Mouse (Mus musculus) midbrain, embryonic 12.5 days (tissue): ENCODE data around the gene Ush2a. TPM values are rescaled to one million over a fixed set of nuclear protein-coding genes. Genes with fewer than 3 reads are reported as not detected.

Experiments used
- ATAC-seq: fragments of 200-750 bp; cut with Nextera tagmentation; 2 replicates; pipeline ENCODE4 v1.8.0; 2017; ENCODE audit warnings: low read depth, moderate TSS enrichment, moderate library complexity; ENCODE audit not compliant: low FRiP score
- H3K27ac ChIP-seq: fragments of 300-500 bp; sonication (generic); replicated peaks from 2 replicates; pipeline ENCODE4 v1.5.1; 2016; ENCODE audit warnings: mild to moderate bottlenecking
- H3K27me3 ChIP-seq: fragments of 300-500 bp; sonication (generic); 2 replicates; pipeline ENCODE4 v1.6.1; 2016; ENCODE audit warnings: mild to moderate bottlenecking
- H3K36me3 ChIP-seq: fragments of 300-500 bp; sonication (generic); 2 replicates; pipeline ENCODE4 v1.6.1; 2016
- H3K4me1 ChIP-seq: fragments of 300-500 bp; sonication (generic); 2 replicates; pipeline ENCODE4 v1.6.1; 2016
- H3K4me2 ChIP-seq: fragments of 300-500 bp; sonication (generic); replicated peaks from 2 replicates; pipeline ENCODE4 v1.6.1; 2016; ENCODE audit warnings: mild to moderate bottlenecking, moderate library complexity
- H3K4me3 ChIP-seq: fragments of 300-500 bp; sonication (generic); 2 replicates; pipeline ENCODE4 v1.5.1; 2016; ENCODE audit warnings: mild to moderate bottlenecking
- H3K9ac ChIP-seq: fragments of 300-500 bp; sonication (generic); replicated peaks from 2 replicates; pipeline ENCODE4 v1.6.1; 2016; ENCODE audit warnings: mild to moderate bottlenecking, moderate library complexity
- H3K9me3 ChIP-seq: fragments of 300-500 bp; sonication (generic); 2 replicates; pipeline ENCODE4 v1.6.1; 2016; ENCODE audit warnings: mild to moderate bottlenecking
- WGBS: fragments of 180-500 bp; shearing (Covaris S2); methylation state at CpG from one replicate; pipeline ENCODE4 v1.1.7; 2016; 5-methylcytosine and 5-hydroxymethylcytosine counted together
- polyA plus RNA-seq: library from polyadenylated mRNA; unstranded; fragments of >200 nt; fragmentation: Nextera tagmentation; extraction: Ambion mirVana; gene quantifications from 2 replicates; pipeline ENCODE4 v1.2.1, GENCODE M21; 2016

Gene Ush2a
- polyA plus RNA-seq, 1 experiment from 2014 or later = 0.14 TPM

GRCm38 (mm10) chr1:188815072-188815471 is 553.2 kb downstream of the Ush2a start:
- Histone ChIP-seq H3K27me3 (no peaks in the 10 kb centered on the region), H3K9me3 (no peaks in the 10 kb centered on the region), H3K36me3 (no peaks in the 10 kb centered on the region), H3K4me1 (no peaks in the 10 kb centered on the region), H3K4me2 (no peak overlapping the region), H3K9ac (no peak overlapping the region), H3K27ac (no peak overlapping the region), H3K4me3 (no peak overlapping the region)
- ATAC-seq = no peak
- WGBS = 89% methylated on average over 7 of the region's 7 CpGs

GRCm38 (mm10) chr1:188824195-188824594 is 562.4 kb downstream of the Ush2a start:
- Histone ChIP-seq H3K36me3 (no peaks in the 10 kb centered on the region), H3K4me2 (no peak overlapping the region), H3K9ac (no peak overlapping the region), H3K27ac (no peak overlapping the region), H3K4me3 (no peak overlapping the region), H3K9me3 (no peaks in the 10 kb centered on the region), H3K27me3 (no peaks in the 10 kb centered on the region), H3K4me1 (no peaks in the 10 kb centered on the region)
- 88% methylated on average over 2 of the region's 2 CpGs for WGBS
- no peak for ATAC-seq

GRCm38 (mm10) chr1:188824878-188825532 is 563.2 kb downstream of the Ush2a start:
- Histone ChIP-seq H3K27ac (no peak overlapping the region), H3K9ac (no peak overlapping the region), H3K9me3 (no peaks in the 10 kb centered on the region), H3K27me3 (no peaks in the 10 kb centered on the region), H3K36me3 (no peaks in the 10 kb centered on the region), H3K4me1 (no peaks in the 10 kb centered on the region), H3K4me2 (no peak overlapping the region), H3K4me3 (no peak overlapping the region)
- ATAC-seq = no peak
- WGBS = 80% methylated on average over 8 of the region's 8 CpGs

- Histone ChIP-seq H3K4me3 (no peak overlapping the region), H3K27me3 (0 out of 2 replicates have a peak, but pooled peaks cover 8% of the 10 kb centered on the region), H3K4me2 (no peak overlapping the region), H3K4me1 (peaks cover 7% of the 10 kb centered on the region), H3K27ac (no peak overlapping the region), H3K36me3 (no peaks in the 10 kb centered on the region), H3K9me3 (no peaks in the 10 kb centered on the region), H3K9ac (no peak overlapping the region)
- ATAC-seq = no peak
- WGBS = 73% methylated on average over 11 of the region's 11 CpGs
Measured at GRCm38 (mm10) chr1:188830527-188831407, 568.9 kb downstream of the Ush2a start.

- Histone ChIP-seq H3K4me3 (no peak overlapping the region), H3K4me1 (peaks cover 7% of the 10 kb centered on the region), H3K9ac (no peak overlapping the region), H3K27ac (no peak overlapping the region), H3K27me3 (peaks cover 9% of the 10 kb centered on the region; the same call in 1 of the 2 replicates), H3K9me3 (no peaks in the 10 kb centered on the region), H3K4me2 (no peak overlapping the region), H3K36me3 (no peaks in the 10 kb centered on the region)
- 8% methylated on average over 9 of the region's 9 CpGs for WGBS
- ATAC-seq = no peak
Measured at GRCm38 (mm10) chr1:188833906-188834305, 572.1 kb downstream of the Ush2a start.

- no peak overlapping the region for H3K4me3 ChIP-seq
- peaks cover 9% of the 10 kb centered on the region; the same call in 1 of the 2 replicates for H3K27me3 ChIP-seq
- 77% methylated on average over 3 of the region's 3 CpGs for WGBS
- H3K4me2 ChIP-seq = no peak overlapping the region
- no peak overlapping the region for H3K9ac ChIP-seq
- no peak for ATAC-seq
- H3K27ac ChIP-seq = no peak overlapping the region
- H3K4me1 ChIP-seq = peaks cover 7% of the 10 kb centered on the region
- no peaks in the 10 kb centered on the region for H3K36me3 ChIP-seq
- H3K9me3 ChIP-seq = no peaks in the 10 kb centered on the region
Measured at GRCm38 (mm10) chr1:188834770-188835169, 572.9 kb downstream of the Ush2a start.

GRCm38 (mm10) chr1:188837613-188838295 is 575.9 kb downstream of the Ush2a start:
- Histone ChIP-seq H3K36me3 (no peaks in the 10 kb centered on the region), H3K27ac (no peak overlapping the region), H3K4me2 (no peak overlapping the region), H3K4me3 (no peak overlapping the region), H3K4me1 (peaks cover 7% of the 10 kb centered on the region), H3K27me3 (peaks cover 9% of the 10 kb centered on the region; the same call in 1 of the 2 replicates), H3K9me3 (no peaks in the 10 kb centered on the region), H3K9ac (no peak overlapping the region)
- WGBS = 91% methylated on average over 5 of the region's 5 CpGs
- no peak for ATAC-seq

GRCm38 (mm10) chr1:188847242-188847641 is 585.4 kb downstream of the Ush2a start:
- 94% methylated on average over 6 of the region's 6 CpGs for WGBS
- no peaks in the 10 kb centered on the region for H3K36me3 ChIP-seq
- H3K27ac ChIP-seq = no peak overlapping the region
- H3K27me3 ChIP-seq = no peaks in the 10 kb centered on the region
- no peaks in the 10 kb centered on the region for H3K4me1 ChIP-seq
- no peak overlapping the region for H3K9ac ChIP-seq
- ATAC-seq = no peak
- H3K4me3 ChIP-seq = no peak overlapping the region
- no peak overlapping the region for H3K4me2 ChIP-seq
- H3K9me3 ChIP-seq = no peaks in the 10 kb centered on the region

GRCm38 (mm10) chr1:188852776-188853175 is 591.0 kb downstream of the Ush2a start:
- Histone ChIP-seq H3K9ac (no peak overlapping the region), H3K27ac (no peak overlapping the region), H3K9me3 (no peaks in the 10 kb centered on the region), H3K4me2 (no peak overlapping the region), H3K4me3 (no peak overlapping the region), H3K4me1 (no peaks in the 10 kb centered on the region), H3K27me3 (no peaks in the 10 kb centered on the region), H3K36me3 (no peaks in the 10 kb centered on the region)
- WGBS = 76% methylated on average over 5 of the region's 5 CpGs
- no peak for ATAC-seq

GRCm38 (mm10) chr1:188854240-188854639 is 592.4 kb downstream of the Ush2a start:
- no peak overlapping the region for H3K4me2 ChIP-seq
- no peaks in the 10 kb centered on the region for H3K36me3 ChIP-seq
- no peaks in the 10 kb centered on the region for H3K27me3 ChIP-seq
- no peak overlapping the region for H3K9ac ChIP-seq
- no peak overlapping the region for H3K4me3 ChIP-seq
- H3K4me1 ChIP-seq = no peaks in the 10 kb centered on the region
- no peak overlapping the region for H3K27ac ChIP-seq
- no peak for ATAC-seq
- H3K9me3 ChIP-seq = no peaks in the 10 kb centered on the region

- no peaks in the 10 kb centered on the region for H3K9me3 ChIP-seq
- WGBS = 98% methylated on average over 2 of the region's 2 CpGs
- H3K27ac ChIP-seq = no peak overlapping the region
- no peaks in the 10 kb centered on the region for H3K4me1 ChIP-seq
- no peak overlapping the region for H3K4me2 ChIP-seq
- H3K36me3 ChIP-seq = no peaks in the 10 kb centered on the region
- H3K4me3 ChIP-seq = no peak overlapping the region
- H3K9ac ChIP-seq = no peak overlapping the region
- no peaks in the 10 kb centered on the region for H3K27me3 ChIP-seq
- no peak for ATAC-seq
Measured at GRCm38 (mm10) chr1:188855034-188855433, 593.2 kb downstream of the Ush2a start.

GRCm38 (mm10) chr1:188859718-188860117 is 597.9 kb downstream of the Ush2a start:
- no peak overlapping the region for H3K27ac ChIP-seq
- H3K36me3 ChIP-seq = no peaks in the 10 kb centered on the region
- no peak overlapping the region for H3K4me2 ChIP-seq
- WGBS = 95% methylated on average over 5 of the region's 5 CpGs
- H3K4me1 ChIP-seq = no peaks in the 10 kb centered on the region
- no peaks in the 10 kb centered on the region for H3K9me3 ChIP-seq
- H3K4me3 ChIP-seq = no peak overlapping the region
- no peak for ATAC-seq
- no peak overlapping the region for H3K9ac ChIP-seq
- H3K27me3 ChIP-seq = no peaks in the 10 kb centered on the region
